Mouse (Mus musculus) adrenal gland, postnatal 10 days (tissue): ENCODE measurements around the gene Braf. TPM values are rescaled to one million over a fixed set of nuclear protein-coding genes. Genes with fewer than 3 reads are reported as not detected.

Source experiments
- DNase-seq: peaks from one replicate; pipeline ENCODE4 v3.0.0; 2021; ENCODE audit warnings: mixed read lengths
- total RNA-seq, 2 experiments: library from RNA; stranded (reverse); gene quantifications; 2 replicates each; pipeline ENCODE4 v1.2.3; 2021

Braf gene
- total RNA-seq, 2 experiments from 2014 or later: 25.6 to 29.5 TPM

GRCm38 (mm10) chr6:39556900-39557659 is 168.2 kb downstream of the Braf start:
- peak; percentile 67 for DNase-seq

DNA sequence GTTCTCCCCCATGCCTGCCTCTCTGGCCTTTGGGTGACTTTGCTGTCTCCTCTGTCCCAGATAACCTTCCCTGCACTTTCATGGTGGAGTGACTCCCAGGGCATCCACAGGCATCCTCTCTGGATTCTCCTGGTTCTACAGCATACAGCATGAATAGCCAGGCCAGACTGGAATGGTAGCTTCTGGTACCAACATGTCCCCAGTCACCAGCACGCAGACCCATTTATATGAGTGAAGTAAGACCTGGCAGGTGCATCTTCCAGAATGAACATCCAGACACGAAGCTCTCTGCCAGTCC is 169.7 kb downstream of the Braf start:
- no peak for DNase-seq

- no peak for DNase-seq
Measured at GRCm38 (mm10) chr6:39554888-39555647, 170.2 kb downstream of the Braf start.

Other genes starting within 250 kb of the Braf start
- 10 to 100 TPM; 14.3 to 16.0 TPM for gene Dennd2a, start 167.6 kb downstream of the Braf start, total RNA-seq
- gene Adck2, start 151.6 kb downstream of the Braf start, total RNA-seq: 10 to 100 TPM; 22.2 to 35.0 TPM
- gene Gm42420, start 139.7 kb downstream of the Braf start, total RNA-seq: 1 to 10 TPM; 1.0 to 1.3 TPM
- 100 to 1,000 TPM; 335 to 373 TPM for gene Ndufb2, start 132.9 kb downstream of the Braf start, total RNA-seq
- 10 to 100 TPM; 79.1 to 90.4 TPM for gene Mrps33, start 85.5 kb upstream of the Braf start, total RNA-seq
- 10 to 100 TPM; 11.3 to 18.5 TPM for gene Tmem178b, start 147.8 kb upstream of the Braf start, total RNA-seq